In the genomic region with DNA sequence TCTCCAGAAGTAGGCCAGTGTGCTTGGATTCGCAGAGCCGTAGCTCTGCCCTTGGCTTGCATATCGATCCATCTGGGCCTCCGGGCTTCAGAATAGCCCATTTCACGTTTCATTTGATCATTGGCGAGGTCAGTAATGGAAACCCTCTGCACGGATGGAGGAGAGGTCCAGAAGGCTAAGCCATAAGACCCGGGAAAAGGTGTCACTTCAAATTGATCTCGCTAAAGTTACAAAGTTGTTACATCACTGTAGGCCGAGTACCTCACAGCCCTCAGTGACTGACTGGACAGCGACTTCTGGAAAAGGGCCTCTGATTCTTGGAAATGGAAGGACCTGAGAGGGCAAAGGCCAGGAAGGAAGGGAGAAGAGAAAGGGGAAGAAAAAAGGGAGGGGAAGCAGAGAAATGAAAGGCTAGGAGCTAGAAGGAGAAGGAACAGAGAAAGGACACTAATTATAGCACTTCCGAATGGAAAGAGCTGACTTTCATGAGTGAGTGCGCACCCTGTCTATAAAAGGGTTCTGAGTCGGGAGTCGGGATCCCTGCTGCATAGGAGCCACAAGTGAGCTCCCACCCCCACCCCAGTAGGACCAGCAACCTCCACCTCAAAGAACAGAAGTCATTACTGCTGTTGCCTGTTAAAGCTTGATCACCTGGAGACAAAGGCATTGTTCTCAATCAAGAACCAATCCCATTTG, we compare ENCODE assay signal across 8 mouse cellular contexts. TPM values are rescaled to one million over a fixed set of nuclear protein-coding genes. Genes with fewer than 3 reads are reported as not detected.
DNase-seq lines count a peak whose midpoint lies in the region; ATAC-seq and TF ChIP-seq lines count a peak whose summit lies in the region.

No protein-coding gene starts in this region.

- H3K27ac ChIP-seq in kidney, postnatal 0 days, result no peak overlapping the region
- peak overlapping the region; percentile 59; the same call in 1 of the 2 replicates for H3K27ac ChIP-seq in embryonic facial prominence, embryonic 12.5 days

- TF ChIP-seq CTCF in kidney, postnatal 0 days (IDR thresholded peaks at IDR 0.05; ENCODE audit: low read depth), result no peak

- peak overlapping the region; percentile 85 for H3K4me2 ChIP-seq in kidney, postnatal 0 days (ENCODE audit: low read length)
- H3K4me2 ChIP-seq in embryonic facial prominence, embryonic 12.5 days (replicated peaks), result peak overlapping the region; percentile 88
- H3K4me2 ChIP-seq in myocyte (ENCODE audit: low read depth), result peak overlapping the region; percentile 40

- peak overlapping the region; percentile 75 for H3K9ac ChIP-seq in kidney, postnatal 0 days (ENCODE audit: low read depth, low read length)
- H3K9ac ChIP-seq in embryonic facial prominence, embryonic 12.5 days, result no peak overlapping the region

- peak overlapping the region; percentile 77 for H3ac ChIP-seq in myocyte (ENCODE audit: control insufficient read depth, insufficient read length)

- 20% methylated on average over 15 of the region's 15 CpGs for WGBS in kidney, postnatal 0 days
- WGBS in embryonic facial prominence, embryonic 12.5 days, result 24% methylated on average over 15 of the region's 15 CpGs

- H3K79me2 ChIP-seq in myocyte (ENCODE audit: control insufficient read depth, insufficient read depth), result no peaks in the 10 kb centered on the region

- no peaks in the 10 kb centered on the region for H3K27me3 ChIP-seq in kidney, postnatal 0 days (ENCODE audit: insufficient read depth, low read length)
- H3K27me3 ChIP-seq in embryonic facial prominence, embryonic 12.5 days, result peaks cover 30% of the 10 kb centered on the region
- H3K27me3 ChIP-seq in myocyte (ENCODE audit: control insufficient read depth, insufficient read depth, insufficient read length), result no peaks in the 10 kb centered on the region

- no peak for DNase-seq in kidney, postnatal 0 days (ENCODE audit: low spot score)
- DNase-seq in kidney, postnatal 25 days, result no peak
- DNase-seq in hindlimb bud, embryonic 11.5 days (ENCODE audit: extremely low spot score, low read depth, low spot score), result peak; percentile 6
- DNase-seq in gastrocnemius, postnatal 4 days (ENCODE audit: low spot score in 2 of 2), result no peak
- no peak for DNase-seq in thymus, postnatal 0 days (ENCODE audit: low spot score)
- DNase-seq in adrenal gland, adult 8-10 months, result no peak

- H3K4me3 ChIP-seq in kidney, postnatal 0 days (replicated peaks; ENCODE audit: low read depth, low read length), result peak overlapping the region; percentile 87
- peak overlapping the region; percentile 61 for H3K4me3 ChIP-seq in embryonic facial prominence, embryonic 12.5 days
- peak overlapping the region; percentile 43 for H3K4me3 ChIP-seq in myocyte

- no peak for TF ChIP-seq POLR2A in myocyte (IDR thresholded peaks at IDR 0.05; ENCODE audit: insufficient read length, low read depth)

- H3K36me3 ChIP-seq in kidney, postnatal 0 days (ENCODE audit: insufficient read depth, low read length), result no peaks in the 10 kb centered on the region
- H3K36me3 ChIP-seq in embryonic facial prominence, embryonic 12.5 days, result no peaks in the 10 kb centered on the region
- no peaks in the 10 kb centered on the region for H3K36me3 ChIP-seq in myocyte (ENCODE audit: control insufficient read depth, insufficient read depth)

- H3K9me3 ChIP-seq in kidney, postnatal 0 days (replicated peaks; ENCODE audit: low read length), result no peaks in the 10 kb centered on the region
- 0 out of 2 replicates have a peak, but pooled peaks cover 2% of the 10 kb centered on the region for H3K9me3 ChIP-seq in embryonic facial prominence, embryonic 12.5 days

- ATAC-seq in kidney, postnatal 0 days (replicated peaks; ENCODE audit: low FRiP score, low read depth), result no peak
- ATAC-seq in embryonic facial prominence, embryonic 12.5 days (ENCODE audit: insufficient number of reproducible peaks, insufficient read depth, low FRiP score, low TSS enrichment), result no peak

- peaks cover 13% of the 10 kb centered on the region for H3K4me1 ChIP-seq in kidney, postnatal 0 days (replicated peaks; ENCODE audit: insufficient read depth, low read length)
- H3K4me1 ChIP-seq in embryonic facial prominence, embryonic 12.5 days, result peaks cover 10% of the 10 kb centered on the region

TF ChIP-seq in myocyte, 11 proteins besides CTCF, POLR2A, EP300 and RAD21:
- TF ChIP-seq USF1 (IDR thresholded peaks at IDR 0.05; ENCODE audit: low read depth) (no peak), SRF (IDR thresholded peaks at IDR 0.05; ENCODE audit: control insufficient read depth, insufficient read length, low read depth) (no peak), MYOD1 (IDR thresholded peaks at IDR 0.05; ENCODE audit: control insufficient read depth in 1 of 3, insufficient read length in 2 of 3, low read depth in 2 of 3) (no peak), REST (IDR thresholded peaks at IDR 0.05; ENCODE audit: insufficient read depth, insufficient read length) (no peak)

RNA-seq across cellular contexts. Expression of a gene that starts 3.5 kb away (rescaled TPM):
- polyA plus RNA-seq in kidney, postnatal 0 days (2015; fragmentation: Nextera tagmentation; extraction: Ambion mirVana), result 7.5 TPM in 2 replicates
- 11.3 and 14.9 TPM in 2 replicates for polyA plus RNA-seq in embryonic facial prominence, embryonic 12.5 days (2016; fragmentation: Nextera tagmentation; extraction: Ambion mirVana)
- 5.9 TPM for polyA plus RNA-seq in myocyte (2012; fragmentation: generic; extraction: Trizol)
- total RNA-seq in gastrocnemius, postnatal 4 days (2021), result 1 to 10 TPM; 5.3 to 5.6 TPM
- 4.0 TPM in 2 replicates for polyA plus RNA-seq in thymus, postnatal 0 days (2015; fragmentation: Nextera tagmentation; extraction: Ambion mirVana)
- 1 to 10 TPM; 2.0 to 2.3 (median 2.1) TPM for total RNA-seq in adrenal gland, adult 8-10 months (2022)
